Mouse (Mus musculus): ENCODE measurements at regions not wholly inside any gene's neighbourhood (a gene's known extent, or its start where the extent isn't known, plus 50 kb on each side); places are given as distances from the start of the nearest gene placed in this dataset.

DNA sequence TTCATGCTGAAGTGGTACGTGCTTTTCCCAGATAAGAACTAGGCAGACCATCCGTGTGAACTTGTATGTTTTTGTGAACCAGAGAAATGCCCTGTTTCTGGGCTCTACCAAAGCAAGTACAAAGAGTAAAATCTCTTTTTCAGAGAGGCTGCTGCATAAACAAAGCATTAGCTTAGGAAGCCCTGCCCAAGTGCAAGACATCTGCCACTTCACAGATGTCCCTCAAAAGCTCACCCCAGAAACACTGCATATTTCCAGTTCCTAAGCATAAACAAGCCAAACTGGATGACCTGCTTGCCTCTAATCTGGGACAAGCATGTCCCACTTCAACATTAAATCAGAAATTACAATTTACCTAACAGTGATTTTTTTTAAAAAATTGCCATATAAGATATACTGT is 556.7 kb downstream of the 1190002N15Rik start:
- DNase-seq (ENCODE audit: low spot score in 2 of 2): no peak

GRCm38 (mm10) chr9:93969691-93970284 is 568.1 kb downstream of the 1190002N15Rik start:
- peak in 1 of 2 experiments; percentile 5 for DNase-seq (ENCODE audit: low spot score in 2 of 2)

- no peak for DNase-seq (ENCODE audit: low spot score in 2 of 2)
These were observed 568.8 kb downstream of the 1190002N15Rik start for GRCm38 (mm10) chr9:93969118-93969517.

GRCm38 (mm10) chr9:93955235-93956040 is 582.4 kb downstream of the 1190002N15Rik start:
- no peak for DNase-seq (ENCODE audit: low spot score in 2 of 2)

- DNase-seq (ENCODE audit: low spot score in 2 of 2): no peak
These were observed 589.2 kb downstream of the 1190002N15Rik start for GRCm38 (mm10) chr9:93948671-93949070.

DNA sequence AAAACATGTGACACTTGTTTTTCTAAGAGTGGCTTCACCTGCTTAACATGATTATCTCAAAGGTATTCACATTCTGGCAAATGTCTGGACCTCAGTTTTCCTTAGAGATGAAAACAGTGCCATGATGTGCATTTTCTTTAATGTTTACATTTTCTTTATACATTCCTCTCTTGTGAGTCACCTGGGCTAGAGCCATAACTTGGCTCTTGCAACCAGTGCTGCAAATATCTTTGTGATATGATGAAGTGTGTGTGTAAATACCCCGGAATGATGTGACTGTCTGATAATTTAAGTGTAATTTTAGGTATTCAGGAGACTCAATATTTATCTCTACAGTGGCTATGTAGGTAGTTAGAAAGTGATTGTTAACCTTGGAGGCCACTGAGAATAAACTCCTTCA is 590.8 kb downstream of the 1190002N15Rik start:
- DNase-seq (ENCODE audit: low spot score in 2 of 2): no peak

- DNase-seq (ENCODE audit: low spot score in 2 of 2): no peak
These were observed 597.7 kb downstream of the 1190002N15Rik start for GRCm38 (mm10) chr9:93940193-93940592.

DNA sequence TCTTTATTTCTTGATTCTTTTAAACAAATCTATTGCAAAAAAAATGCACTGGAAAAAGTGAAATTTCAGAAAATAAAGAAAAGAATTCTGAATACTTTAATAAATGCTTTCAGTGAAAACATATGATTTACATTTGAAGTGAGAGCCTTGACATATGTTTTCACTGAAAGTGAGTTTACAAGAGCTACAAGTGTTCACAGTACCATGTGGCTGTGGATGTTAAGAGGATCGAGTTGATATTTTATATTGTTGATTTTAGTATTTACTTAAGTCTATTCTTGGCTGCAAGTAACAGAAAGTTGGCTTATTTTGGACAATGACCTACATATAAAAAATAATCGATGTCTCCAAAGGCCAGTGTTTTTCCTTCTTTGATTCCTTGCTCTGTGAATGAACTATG is 607.2 kb downstream of the 1190002N15Rik start:
- no peak for DNase-seq (ENCODE audit: low spot score in 2 of 2)

GRCm38 (mm10) chr9:93889256-93889655 is 648.6 kb downstream of the 1190002N15Rik start:
- DNase-seq (ENCODE audit: low spot score in 2 of 2): no peak

- DNase-seq (ENCODE audit: low spot score in 2 of 2): no peak
These were observed 657.8 kb downstream of the 1190002N15Rik start for GRCm38 (mm10) chr9:93880112-93880511.

GRCm38 (mm10) chr9:93879572-93879971 is 658.3 kb downstream of the 1190002N15Rik start:
- no peak for DNase-seq (ENCODE audit: low spot score in 2 of 2)

- peak in 1 of 2 experiments; percentile 5 for DNase-seq (ENCODE audit: low spot score in 2 of 2)
These were observed 667.1 kb downstream of the 1190002N15Rik start for GRCm38 (mm10) chr9:93870778-93871177.

GRCm38 (mm10) chr9:93857937-93858336 is 679.9 kb downstream of the 1190002N15Rik start:
- no peak for DNase-seq (ENCODE audit: low spot score in 2 of 2)

- no peak for DNase-seq (ENCODE audit: low spot score in 2 of 2)
These were observed 691.5 kb downstream of the 1190002N15Rik start for GRCm38 (mm10) chr9:93846411-93846810.

DNA sequence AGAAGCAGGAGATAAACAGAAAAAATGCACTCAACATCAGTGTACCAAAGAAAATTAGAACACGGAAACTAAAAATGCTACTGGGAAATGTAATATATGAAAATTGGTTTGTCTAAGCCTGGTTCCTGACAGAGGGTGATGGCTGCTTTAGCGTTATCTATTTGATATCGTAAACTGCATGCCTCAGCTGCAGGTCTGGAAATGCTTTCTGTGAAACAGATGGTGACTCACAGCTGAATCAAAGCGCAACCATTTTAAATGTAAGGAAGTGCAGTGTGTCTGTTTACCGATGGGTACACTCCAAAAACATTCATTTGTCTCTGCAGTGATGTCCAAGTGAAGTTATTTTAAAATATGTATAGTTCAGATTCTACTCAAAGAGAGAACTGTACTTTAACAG is 694.0 kb downstream of the 1190002N15Rik start:
- peak in 1 of 2 experiments; percentile 3 for DNase-seq (ENCODE audit: low spot score in 2 of 2)

Measured in layer of hippocampus, postnatal 14 days (tissue).